Mouse (Mus musculus) liver, embryonic 14.5 days (tissue): ENCODE measurements around the gene Hacd1.

Experiments
- CTCF ChIP-seq: IDR thresholded peaks from 2 replicates; pipeline ENCODE4 v1.5.1; 2016; ENCODE audit warnings: antibody characterized with exemption, low read depth, control low read depth
- EP300 ChIP-seq: IDR thresholded peaks from 2 replicates; pipeline ENCODE4 v1.6.1; 2016; ENCODE audit warnings: antibody characterized with exemption, low read depth

DNA sequence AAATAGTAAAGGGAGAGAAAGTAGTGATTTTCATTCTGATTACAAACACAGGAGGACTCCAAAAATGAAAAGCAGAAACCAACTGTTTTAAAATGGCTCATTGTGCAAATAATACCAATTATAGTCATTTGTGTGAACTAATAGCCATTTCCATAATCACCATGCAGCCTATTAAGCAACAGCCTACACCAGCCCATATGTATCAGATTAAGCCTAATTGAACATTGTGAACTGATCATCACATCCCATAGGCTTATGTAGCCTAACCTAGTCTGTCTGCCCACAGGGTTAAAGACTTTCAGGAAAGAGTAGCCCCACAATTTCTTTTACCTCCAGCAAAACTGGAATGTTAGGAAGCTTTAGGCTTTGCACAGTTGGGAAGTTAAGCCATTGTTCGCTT lies 125.2 kb downstream of the Hacd1 start:
- TF ChIP-seq CTCF (no peak), EP300 (no peak)
